Mouse (Mus musculus): ENCODE data around the gene Creb3l2. TPM values are rescaled to one million over a fixed set of nuclear protein-coding genes. Genes with fewer than 3 reads are reported as not detected.

Creb3l2 gene
- polyA plus RNA-seq, 1 experiment from 2014 or later = 28.7 TPM

DNA sequence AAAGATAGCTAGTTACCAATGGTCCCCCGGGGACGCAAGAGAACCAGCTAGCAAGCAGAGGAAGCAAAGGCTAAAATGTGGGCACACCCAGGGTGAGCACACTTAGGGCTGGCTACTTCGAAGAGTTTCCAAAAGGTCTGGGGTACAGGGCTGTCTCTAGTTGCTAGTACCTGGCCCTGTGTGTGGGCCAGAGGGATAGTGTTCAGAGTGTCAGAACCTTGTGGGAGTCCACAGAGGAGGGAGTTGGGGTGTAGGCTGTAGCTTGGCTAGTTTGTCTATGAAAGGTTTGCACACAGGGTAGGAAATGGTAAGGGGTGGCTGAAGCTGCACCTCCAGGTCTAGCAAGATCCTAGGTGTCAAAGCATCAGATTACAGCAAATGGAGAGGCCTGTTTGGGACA lies 116.9 kb downstream of the Creb3l2 start:
- peaks cover 11% of the 10 kb centered on the region for H3K4me1 ChIP-seq (ENCODE audit: control insufficient read depth, insufficient read depth, low read length)
- H3K27ac ChIP-seq (ENCODE audit: low read length) = no peak overlapping the region
- ATAC-seq (ENCODE audit: insufficient number of reproducible peaks, insufficient read depth, low FRiP score, low read depth) = no peak
- H3K4me2 ChIP-seq (replicated peaks; ENCODE audit: low read depth, low read length) = no peak overlapping the region
- no peaks in the 10 kb centered on the region for H3K27me3 ChIP-seq (ENCODE audit: control insufficient read depth, insufficient read depth, low read length)
- H3K9me3 ChIP-seq (ENCODE audit: control insufficient read depth, low read depth, low read length) = no peaks in the 10 kb centered on the region
- no peak overlapping the region for H3K9ac ChIP-seq (replicated peaks; ENCODE audit: low read depth, low read length)
- H3K36me3 ChIP-seq (ENCODE audit: control insufficient read depth, insufficient read depth, low read length) = no peaks in the 10 kb centered on the region
- 81% methylated on average over 3 of the region's 3 CpGs for WGBS
- H3K4me3 ChIP-seq (ENCODE audit: low read depth, low read length) = no peak overlapping the region

DNA sequence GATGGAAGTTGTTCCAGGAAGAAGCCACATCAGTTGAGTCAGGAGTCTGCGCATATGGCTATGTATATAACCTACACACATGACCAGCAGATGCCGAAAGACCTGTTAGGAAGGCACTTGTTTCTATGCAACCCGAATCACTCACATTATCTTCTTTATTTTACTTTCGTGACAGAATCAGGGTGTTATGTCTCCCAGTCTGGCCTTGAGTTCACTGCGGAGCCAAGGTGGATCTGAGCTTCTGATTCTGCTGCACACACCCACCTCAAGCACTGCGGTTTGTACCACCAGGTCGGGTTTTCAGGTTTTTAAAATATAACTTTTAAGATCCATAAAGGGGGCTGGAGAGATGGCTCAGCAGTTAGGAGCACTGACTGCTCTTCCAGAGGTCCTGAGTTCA lies 119.3 kb downstream of the Creb3l2 start:
- H3K27ac ChIP-seq (ENCODE audit: low read length) = no peak overlapping the region
- H3K4me3 ChIP-seq (ENCODE audit: low read depth, low read length) = no peak overlapping the region
- no peaks in the 10 kb centered on the region for H3K27me3 ChIP-seq (ENCODE audit: control insufficient read depth, insufficient read depth, low read length)
- H3K9ac ChIP-seq (replicated peaks; ENCODE audit: low read depth, low read length) = no peak overlapping the region
- H3K4me2 ChIP-seq (replicated peaks; ENCODE audit: low read depth, low read length) = no peak overlapping the region
- H3K36me3 ChIP-seq (ENCODE audit: control insufficient read depth, insufficient read depth, low read length) = no peaks in the 10 kb centered on the region
- 88% methylated on average over 7 of the region's 7 CpGs for WGBS
- no peaks in the 10 kb centered on the region for H3K9me3 ChIP-seq (ENCODE audit: control insufficient read depth, low read depth, low read length)
- ATAC-seq (ENCODE audit: insufficient number of reproducible peaks, insufficient read depth, low FRiP score, low read depth) = no peak
- peaks cover 7% of the 10 kb centered on the region for H3K4me1 ChIP-seq (ENCODE audit: control insufficient read depth, insufficient read depth, low read length)

DNA sequence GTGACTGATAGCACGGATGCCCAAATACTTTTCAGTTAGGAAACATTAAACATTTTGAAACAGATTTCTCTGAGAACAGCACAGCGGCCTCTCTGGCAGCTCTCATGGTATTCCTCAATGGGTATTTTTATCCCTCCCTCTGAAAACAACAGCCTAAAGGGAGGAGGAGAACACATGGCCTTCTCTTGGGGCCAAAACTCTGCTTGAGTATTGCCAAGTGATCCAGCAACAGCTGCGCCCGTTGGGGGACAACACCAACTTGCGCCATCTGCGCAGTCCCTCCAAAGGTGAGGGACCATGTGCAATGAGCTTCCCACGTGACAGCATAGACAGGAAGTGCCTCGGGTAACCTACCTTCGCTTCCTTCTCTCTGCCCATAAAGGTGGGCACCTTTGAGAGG lies 119.9 kb downstream of the Creb3l2 start:
- no peak overlapping the region for H3K9ac ChIP-seq (replicated peaks; ENCODE audit: low read depth, low read length)
- no peaks in the 10 kb centered on the region for H3K9me3 ChIP-seq (ENCODE audit: control insufficient read depth, low read depth, low read length)
- no peak overlapping the region for H3K27ac ChIP-seq (ENCODE audit: low read length)
- H3K27me3 ChIP-seq (ENCODE audit: control insufficient read depth, insufficient read depth, low read length) = no peaks in the 10 kb centered on the region
- no peak overlapping the region for H3K4me3 ChIP-seq (ENCODE audit: low read depth, low read length)
- H3K36me3 ChIP-seq (ENCODE audit: control insufficient read depth, insufficient read depth, low read length) = no peaks in the 10 kb centered on the region
- peaks cover 5% of the 10 kb centered on the region for H3K4me1 ChIP-seq (ENCODE audit: control insufficient read depth, insufficient read depth, low read length)
- ATAC-seq (ENCODE audit: insufficient number of reproducible peaks, insufficient read depth, low FRiP score, low read depth) = no peak
- no peak overlapping the region for H3K4me2 ChIP-seq (replicated peaks; ENCODE audit: low read depth, low read length)
- WGBS = 87% methylated on average over 9 of the region's 9 CpGs

DNA sequence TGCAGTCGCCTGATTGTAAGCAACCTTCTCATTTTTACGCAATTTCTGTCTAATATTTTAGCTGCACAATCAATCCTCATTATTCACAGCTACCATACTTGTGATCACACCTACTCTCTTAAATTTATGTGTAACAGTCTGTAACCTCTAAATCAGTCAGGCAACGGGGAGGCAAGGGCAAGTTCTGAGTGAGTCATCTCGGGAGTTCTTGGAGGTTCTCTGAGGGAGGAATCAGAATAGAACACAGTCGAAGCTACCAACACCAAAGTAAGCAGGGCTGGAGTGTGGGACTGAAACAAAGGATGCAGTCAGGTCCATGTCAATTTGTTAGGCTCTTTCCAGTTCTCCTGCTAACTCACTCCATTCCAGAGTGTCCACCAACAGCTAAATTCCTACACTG lies 124.0 kb downstream of the Creb3l2 start:
- no peak for ATAC-seq (ENCODE audit: insufficient number of reproducible peaks, insufficient read depth, low FRiP score, low read depth)
- Histone ChIP-seq H3K36me3 (ENCODE audit: control insufficient read depth, insufficient read depth, low read length) (no peaks in the 10 kb centered on the region), H3K4me1 (ENCODE audit: control insufficient read depth, insufficient read depth, low read length) (no peaks in the 10 kb centered on the region), H3K9ac (replicated peaks; ENCODE audit: low read depth, low read length) (no peak overlapping the region), H3K4me3 (ENCODE audit: low read depth, low read length) (no peak overlapping the region), H3K27ac (ENCODE audit: low read length) (no peak overlapping the region), H3K27me3 (ENCODE audit: control insufficient read depth, insufficient read depth, low read length) (no peaks in the 10 kb centered on the region), H3K9me3 (ENCODE audit: control insufficient read depth, low read depth, low read length) (no peaks in the 10 kb centered on the region), H3K4me2 (replicated peaks; ENCODE audit: low read depth, low read length) (no peak overlapping the region)
- 72% methylated on average over 5 of the region's 5 CpGs for WGBS

DNA sequence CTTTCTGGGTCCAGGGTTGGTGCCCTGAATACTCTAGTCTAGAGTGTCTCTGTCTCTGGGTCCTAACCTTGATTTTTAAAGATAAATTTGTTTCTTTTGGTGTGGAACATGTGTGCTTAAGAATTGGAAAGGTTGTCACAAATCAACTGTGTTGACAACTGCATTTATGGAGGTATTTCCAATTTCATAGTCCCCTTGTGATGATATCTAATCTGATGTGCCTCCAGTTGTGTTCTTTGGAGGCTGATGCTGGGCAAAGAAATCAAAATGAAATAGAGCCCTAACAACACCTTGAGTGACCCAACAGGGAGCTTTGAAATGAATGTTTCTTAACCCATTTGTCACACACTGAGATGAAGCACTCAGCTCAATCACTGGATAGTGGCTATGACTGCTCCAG lies 126.5 kb downstream of the Creb3l2 start:
- H3K27me3 ChIP-seq (ENCODE audit: control insufficient read depth, insufficient read depth, low read length) = no peaks in the 10 kb centered on the region

DNA sequence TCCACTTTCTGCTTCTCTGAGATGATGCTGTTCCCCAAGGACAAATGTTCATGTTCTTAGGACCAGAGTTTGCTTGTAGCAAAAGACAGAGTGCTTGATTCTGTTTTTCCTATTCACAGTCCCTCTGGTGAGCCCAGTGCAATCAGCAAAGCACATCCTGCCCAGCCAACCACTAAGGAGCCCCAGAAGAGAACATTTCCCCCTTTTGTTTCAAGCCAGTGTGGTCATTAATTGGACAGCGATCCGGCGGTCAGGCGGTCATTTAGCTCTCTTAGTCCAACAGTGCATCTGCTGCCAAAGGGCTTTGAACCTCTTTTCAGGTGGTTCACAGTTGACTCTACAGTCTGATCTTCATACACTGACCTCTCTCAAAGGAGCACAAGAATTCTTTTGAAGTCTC lies 131.3 kb downstream of the Creb3l2 start:
- no peak for ATAC-seq (ENCODE audit: insufficient number of reproducible peaks, insufficient read depth, low FRiP score, low read depth)
- Histone ChIP-seq H3K9ac (replicated peaks; ENCODE audit: low read depth, low read length) (no peak overlapping the region), H3K27ac (ENCODE audit: low read length) (no peak overlapping the region), H3K4me2 (replicated peaks; ENCODE audit: low read depth, low read length) (no peak overlapping the region), H3K4me1 (ENCODE audit: control insufficient read depth, insufficient read depth, low read length) (no peaks in the 10 kb centered on the region), H3K9me3 (ENCODE audit: control insufficient read depth, low read depth, low read length) (no peaks in the 10 kb centered on the region), H3K4me3 (ENCODE audit: low read depth, low read length) (no peak overlapping the region), H3K27me3 (ENCODE audit: control insufficient read depth, insufficient read depth, low read length) (no peaks in the 10 kb centered on the region), H3K36me3 (ENCODE audit: control insufficient read depth, insufficient read depth, low read length) (no peaks in the 10 kb centered on the region)
- WGBS = 91% methylated on average over 4 of the region's 4 CpGs

More for the DNA sequence above, 126.5 kb downstream of the Creb3l2 start:
- Histone ChIP-seq H3K9ac (replicated peaks; ENCODE audit: low read depth, low read length) (no peak overlapping the region), H3K4me3 (ENCODE audit: low read depth, low read length) (no peak overlapping the region), H3K27ac (ENCODE audit: low read length) (no peak overlapping the region), H3K9me3 (ENCODE audit: control insufficient read depth, low read depth, low read length) (no peaks in the 10 kb centered on the region), H3K4me2 (replicated peaks; ENCODE audit: low read depth, low read length) (no peak overlapping the region), H3K4me1 (ENCODE audit: control insufficient read depth, insufficient read depth, low read length) (no peaks in the 10 kb centered on the region), H3K36me3 (ENCODE audit: control insufficient read depth, insufficient read depth, low read length) (no peaks in the 10 kb centered on the region)
- ATAC-seq (ENCODE audit: insufficient number of reproducible peaks, insufficient read depth, low FRiP score, low read depth) = no peak

DNA sequence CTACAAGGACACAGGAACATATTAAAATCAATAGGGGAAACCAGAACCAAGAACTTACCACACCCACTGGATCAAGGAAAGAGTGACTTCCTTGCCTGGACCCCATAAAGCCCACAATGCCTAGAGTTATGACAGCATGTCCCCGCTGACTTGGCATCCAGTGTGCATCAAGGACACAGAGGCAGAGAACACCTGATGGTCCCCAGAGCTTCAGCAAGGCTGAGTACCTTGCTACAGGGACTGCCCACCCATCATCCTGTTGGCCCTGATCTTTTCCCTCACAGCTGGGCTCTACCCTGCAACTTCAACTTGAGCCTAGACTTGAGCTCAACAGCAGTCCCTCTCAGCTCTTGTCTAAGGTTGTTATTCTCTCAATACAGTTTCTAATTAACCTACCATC lies 135.3 kb downstream of the Creb3l2 start:
- Histone ChIP-seq H3K27me3 (ENCODE audit: control insufficient read depth, insufficient read depth, low read length) (no peaks in the 10 kb centered on the region), H3K9ac (replicated peaks; ENCODE audit: low read depth, low read length) (no peak overlapping the region), H3K9me3 (ENCODE audit: control insufficient read depth, low read depth, low read length) (no peaks in the 10 kb centered on the region), H3K27ac (ENCODE audit: low read length) (no peak overlapping the region), H3K36me3 (ENCODE audit: control insufficient read depth, insufficient read depth, low read length) (no peaks in the 10 kb centered on the region), H3K4me2 (replicated peaks; ENCODE audit: low read depth, low read length) (no peak overlapping the region), H3K4me1 (ENCODE audit: control insufficient read depth, insufficient read depth, low read length) (no peaks in the 10 kb centered on the region), H3K4me3 (ENCODE audit: low read depth, low read length) (no peak overlapping the region)
- WGBS = 87% methylated on average over 1 of the region's 1 CpGs
- ATAC-seq (ENCODE audit: insufficient number of reproducible peaks, insufficient read depth, low FRiP score, low read depth) = no peak

DNA sequence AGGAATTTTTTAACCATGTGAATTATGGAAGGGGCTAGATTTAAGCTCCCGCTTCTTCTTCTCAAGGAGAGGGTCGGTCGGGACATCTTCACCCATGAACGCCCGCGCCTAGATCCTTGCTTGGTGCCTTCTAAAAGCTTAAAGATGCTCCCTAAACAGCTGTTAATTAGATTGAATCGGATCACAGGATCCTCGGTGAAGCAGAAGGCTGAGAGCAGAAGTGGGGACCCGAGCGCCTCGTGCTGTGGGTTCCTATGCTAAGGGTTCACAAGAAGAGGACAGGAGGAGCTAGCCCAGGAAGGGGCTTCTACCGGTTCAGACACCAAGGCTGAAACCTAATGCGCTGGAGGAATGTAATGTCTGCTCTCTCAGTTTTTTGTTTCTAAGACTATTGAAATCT lies 141.5 kb downstream of the Creb3l2 start:
- Histone ChIP-seq H3K4me3 (ENCODE audit: low read depth, low read length) (no peak overlapping the region), H3K4me1 (ENCODE audit: control insufficient read depth, insufficient read depth, low read length) (no peaks in the 10 kb centered on the region), H3K27ac (ENCODE audit: low read length) (no peak overlapping the region), H3K36me3 (ENCODE audit: control insufficient read depth, insufficient read depth, low read length) (no peaks in the 10 kb centered on the region), H3K27me3 (ENCODE audit: control insufficient read depth, insufficient read depth, low read length) (peaks cover 24% of the 10 kb centered on the region), H3K9me3 (ENCODE audit: control insufficient read depth, low read depth, low read length) (no peaks in the 10 kb centered on the region), H3K9ac (replicated peaks; ENCODE audit: low read depth, low read length) (no peak overlapping the region; the same call in 1 of the 2 replicates), H3K4me2 (replicated peaks; ENCODE audit: low read depth, low read length) (peak overlapping the region; percentile 91; the same call in 1 of the 2 replicates)
- 14% methylated on average over 13 of the region's 13 CpGs for WGBS
- no peak for ATAC-seq (ENCODE audit: insufficient number of reproducible peaks, insufficient read depth, low FRiP score, low read depth)

DNA sequence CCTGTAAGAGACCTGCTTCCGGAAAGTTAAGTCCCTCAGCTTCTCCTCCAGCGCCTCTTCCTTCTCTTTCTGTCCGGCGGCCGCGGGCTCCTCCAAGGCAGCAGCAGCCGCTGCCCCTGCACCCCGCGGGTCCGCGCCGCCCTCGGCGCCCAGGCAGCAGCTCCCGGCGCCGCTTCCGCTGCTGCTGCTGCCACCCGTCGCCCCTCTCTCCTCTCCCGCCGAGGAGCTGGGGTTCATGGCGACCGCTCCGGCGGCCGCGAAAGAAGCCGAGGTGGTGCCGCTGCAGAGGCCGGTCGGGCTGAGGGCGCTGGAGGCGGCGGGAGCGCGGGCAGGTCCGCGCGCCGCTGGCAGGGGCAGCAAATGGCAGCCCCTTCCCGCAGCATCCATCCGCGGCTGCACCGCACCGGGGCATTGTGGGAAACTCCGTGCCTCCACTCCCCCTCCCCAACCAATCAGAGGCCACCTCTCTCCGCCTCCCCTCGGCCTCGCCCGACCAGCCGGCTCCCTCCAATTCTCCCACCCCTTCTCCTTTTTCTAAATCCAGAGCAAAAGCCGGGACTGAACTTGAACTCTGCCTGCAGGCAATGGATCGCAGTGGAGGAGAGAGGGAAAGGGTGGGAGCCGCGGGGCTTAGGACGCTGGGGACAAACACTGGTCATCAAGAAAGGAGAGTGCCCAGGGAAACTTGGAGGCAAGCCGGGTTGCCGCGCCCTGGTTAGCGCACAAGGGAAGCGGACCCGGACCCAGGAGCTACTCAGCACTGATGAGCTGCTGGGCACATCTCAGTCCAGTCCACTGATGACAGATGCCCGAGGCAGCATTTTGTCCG lies 142.2 kb downstream of the Creb3l2 start, which contains the start of gene Dgki:
TSS of gene Dgki (minus strand) at position 623 of the 829 bp plus-strand sequence.
- Histone ChIP-seq H3K36me3 (ENCODE audit: control insufficient read depth, insufficient read depth, low read length) (no peaks in the 10 kb centered on the region), H3K27ac (ENCODE audit: low read length) (no peak within 1 kb of the TSS), H3K4me3 (ENCODE audit: low read depth, low read length) (peak within 1 kb of the TSS; percentile 51), H3K27me3 (ENCODE audit: control insufficient read depth, insufficient read depth, low read length) (peaks cover 24% of the 10 kb centered on the region), H3K9me3 (ENCODE audit: control insufficient read depth, low read depth, low read length) (no peaks in the 10 kb centered on the region), H3K9ac (replicated peaks; ENCODE audit: low read depth, low read length) (peak within 1 kb of the TSS; percentile 41; the same call in 1 of the 2 replicates), H3K4me2 (replicated peaks; ENCODE audit: low read depth, low read length) (peak within 1 kb of the TSS; percentile 91), H3K4me1 (ENCODE audit: control insufficient read depth, insufficient read depth, low read length) (no peaks in the 10 kb centered on the region)
- ATAC-seq (ENCODE audit: insufficient number of reproducible peaks, insufficient read depth, low FRiP score, low read depth) = peak; percentile 65; the same call in 1 of the 2 replicates
- WGBS = under 1% methylated on average over 63 of the region's 65 CpGs

All from stomach, embryonic 14.5 days (tissue).